Mouse (Mus musculus) adrenal gland, postnatal 4 days (tissue): ENCODE measurements at regions not wholly inside any gene's neighbourhood (a gene's known extent, or its start where the extent isn't known, plus 50 kb on each side); places are given as distances from the start of the nearest gene placed in this dataset.

Experiments
- DNase-seq, 2 experiments: peaks; one replicate each; pipeline ENCODE4 v3.0.0; 2021 to 2022; ENCODE audit warnings: low spot score in 2 of 2, mixed read lengths in 2 of 2

DNA sequence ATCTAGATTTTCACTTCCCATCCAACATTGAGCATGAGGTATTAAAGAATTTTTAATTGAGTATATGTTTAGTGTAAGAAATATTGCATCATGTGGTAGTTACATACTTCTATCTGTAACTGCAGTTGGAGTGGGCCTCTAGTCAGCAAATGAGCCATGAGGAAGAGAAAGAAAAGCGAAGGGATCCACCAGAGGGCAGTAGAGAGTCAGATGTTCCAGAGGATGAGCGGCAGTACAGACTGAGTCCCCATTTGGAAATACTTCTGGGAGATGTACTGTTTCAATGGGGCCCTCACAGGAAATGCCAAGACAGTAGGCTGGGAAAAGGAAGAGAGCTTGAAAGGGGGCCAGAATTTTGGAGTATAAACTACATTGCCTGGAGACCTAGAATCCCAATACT, 221.2 kb downstream of the Myh15 start:
- DNase-seq, result peak; percentile 10 to 32

DNA sequence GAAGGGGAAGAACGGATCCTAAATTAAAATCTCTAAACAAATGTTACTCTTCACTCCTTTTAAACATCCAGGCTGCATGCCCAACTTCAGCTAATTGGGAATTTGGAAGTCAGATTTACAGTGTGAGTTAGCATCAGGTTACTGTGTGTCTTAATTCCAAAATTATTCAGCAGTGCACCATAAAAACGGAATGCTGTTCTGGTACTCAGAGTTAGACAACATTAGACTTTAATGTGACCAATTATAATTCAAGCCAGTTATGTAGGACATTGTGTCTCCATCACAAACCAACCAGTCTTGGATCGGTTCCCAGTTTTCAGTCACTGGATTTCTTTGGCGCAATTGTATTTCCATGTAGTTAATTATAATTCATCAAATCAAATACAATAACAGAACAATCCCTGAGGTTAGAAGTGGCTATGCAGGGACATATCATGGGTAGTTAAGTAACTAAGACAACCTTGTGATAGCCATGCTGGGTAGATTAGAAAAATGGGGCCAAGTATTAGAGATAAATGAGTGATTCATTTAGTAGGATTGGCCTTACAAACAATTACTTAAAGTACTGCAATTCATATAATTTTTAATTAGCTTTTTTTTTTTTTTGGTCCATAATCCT, 230.9 kb downstream of the Myh15 start:
- no peak for DNase-seq

DNA sequence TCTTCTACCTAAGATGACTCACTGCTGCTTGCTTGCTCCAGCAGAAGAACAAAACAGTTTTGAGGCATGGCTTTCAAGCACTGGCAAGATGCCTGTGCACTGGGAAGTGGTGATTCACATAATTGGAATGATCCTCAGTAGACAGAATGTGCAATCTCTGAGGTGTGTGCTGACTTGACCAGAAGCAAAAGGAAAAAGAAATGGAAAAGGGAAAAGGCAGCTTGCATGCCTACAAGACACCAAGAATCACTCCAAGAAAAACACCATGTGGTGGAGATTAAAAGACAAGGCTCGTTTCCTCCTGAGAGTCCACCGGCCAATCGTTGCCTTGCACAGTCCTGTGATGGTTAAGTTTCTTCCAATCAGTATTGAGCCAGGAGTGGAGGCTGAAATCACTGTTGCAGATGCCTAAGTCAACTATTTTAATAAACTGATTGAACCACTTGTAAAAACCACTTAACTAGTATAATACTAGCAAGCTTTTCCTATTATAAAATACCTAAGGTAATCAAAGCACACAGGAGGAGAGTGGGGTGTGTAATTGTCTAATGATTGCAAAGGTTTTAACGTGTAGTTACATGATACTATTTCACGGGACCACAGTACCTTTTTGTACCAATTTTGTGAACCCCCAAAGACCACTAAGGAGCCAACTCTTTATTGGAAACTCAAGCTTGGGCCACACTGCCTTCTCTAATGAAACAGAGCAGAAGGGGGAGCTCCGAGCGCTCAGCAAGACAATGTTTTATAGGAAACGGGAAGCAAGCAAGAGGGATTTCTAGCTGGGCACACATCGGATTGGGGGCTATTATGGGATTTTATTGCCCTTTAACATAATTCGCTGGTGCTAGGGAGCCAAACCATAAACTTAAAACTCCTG, 232.2 kb downstream of the Myh15 start:
- no peak for DNase-seq

DNA sequence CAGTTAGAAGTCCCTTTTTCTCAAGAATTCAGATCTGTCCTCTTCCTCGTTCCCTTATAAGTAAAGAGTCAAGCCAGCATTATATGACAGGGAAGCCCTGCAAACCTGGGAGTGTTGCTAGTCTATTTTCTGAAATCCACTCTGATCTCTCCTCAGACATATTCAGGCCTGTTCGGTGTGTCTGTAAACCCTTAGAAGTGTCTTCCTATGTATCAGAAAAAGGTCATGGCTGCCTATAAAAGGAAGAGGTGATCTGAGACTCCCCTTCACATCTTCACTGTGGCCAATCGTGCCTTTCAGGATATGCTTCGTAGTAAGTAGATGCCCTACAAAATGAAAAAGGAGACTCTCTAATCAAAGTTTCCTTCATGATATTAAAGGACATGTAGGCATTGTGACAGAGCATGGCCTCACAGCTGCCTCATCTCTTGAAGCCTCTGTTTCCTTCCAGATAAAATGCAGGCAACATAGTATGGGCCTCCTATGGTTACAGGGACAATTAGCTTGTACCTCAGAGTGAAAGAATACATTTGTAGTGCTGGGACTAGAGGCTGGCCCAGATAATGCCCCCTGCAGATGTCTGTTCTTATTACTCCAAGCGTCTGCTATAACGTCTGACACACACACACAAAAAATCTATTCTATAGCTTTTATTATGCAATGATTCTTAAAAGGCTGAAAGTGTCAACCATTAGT, 246.5 kb downstream of the Myh15 start:
- no peak for DNase-seq

DNA sequence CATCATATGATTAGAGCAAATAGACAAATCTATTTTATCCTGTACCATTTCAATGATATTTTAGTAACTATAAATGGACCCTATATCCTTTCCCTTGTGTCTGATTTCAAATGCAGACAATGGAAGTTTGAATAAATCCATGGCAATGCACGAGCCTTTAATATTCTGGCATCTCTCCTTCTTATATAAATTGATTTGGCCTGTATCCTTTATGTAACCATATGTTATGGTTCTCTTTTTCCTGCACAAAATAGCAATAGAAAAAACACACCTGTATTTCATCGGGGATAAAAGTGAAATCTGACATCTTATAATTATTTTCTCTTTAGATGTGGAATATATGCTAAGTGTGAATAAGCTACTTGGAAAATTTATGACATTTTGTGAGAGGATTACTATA, 247.1 kb downstream of the Myh15 start:
- no peak for DNase-seq

DNA sequence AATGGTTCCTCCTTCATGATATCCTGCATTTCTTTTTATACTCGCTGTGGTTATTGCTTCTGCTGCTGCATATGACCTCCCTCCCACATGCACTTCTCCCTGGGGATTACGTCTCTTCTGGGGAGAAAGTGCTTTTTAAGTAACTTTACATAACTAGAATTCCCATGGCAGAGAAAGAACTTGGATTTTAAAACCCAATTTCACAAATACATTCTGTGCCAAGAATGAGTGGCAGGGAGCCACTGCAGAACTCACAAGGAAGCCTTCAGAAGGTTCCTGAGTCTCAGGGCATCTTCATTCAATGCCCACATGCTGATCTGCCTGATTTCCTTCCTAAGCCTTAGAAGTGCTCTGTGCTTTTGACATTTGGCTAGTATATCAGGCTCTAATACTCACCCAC, 259.8 kb downstream of the Myh15 start:
- no peak for DNase-seq

- no peak for DNase-seq
Measured at GRCm38 (mm10) chr16:49319047-49319678, 261.9 kb downstream of the Myh15 start.

DNA sequence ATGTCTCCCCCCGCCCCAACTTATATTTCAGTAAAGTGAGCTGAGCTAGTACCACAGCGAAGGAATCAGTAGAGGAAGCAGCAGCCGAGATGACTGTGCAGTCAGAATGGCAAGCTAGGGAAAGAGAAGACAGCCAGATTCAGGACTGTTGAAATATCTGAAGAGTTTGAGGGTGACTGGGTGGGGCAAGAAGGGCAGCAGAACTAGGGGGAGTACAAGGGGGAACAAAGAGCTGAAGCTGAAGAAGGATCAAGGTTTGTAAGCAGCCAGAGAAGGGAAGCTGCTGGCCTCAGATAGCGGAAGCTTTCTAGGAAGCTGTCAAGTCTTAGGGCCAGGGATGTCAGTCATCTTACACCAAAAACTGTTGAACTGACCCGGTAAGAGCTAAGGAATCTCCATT, 262.5 kb downstream of the Myh15 start:
- no peak for DNase-seq

GRCm38 (mm10) chr16:49321951-49322350, 264.7 kb downstream of the Myh15 start:
- no peak for DNase-seq

DNA sequence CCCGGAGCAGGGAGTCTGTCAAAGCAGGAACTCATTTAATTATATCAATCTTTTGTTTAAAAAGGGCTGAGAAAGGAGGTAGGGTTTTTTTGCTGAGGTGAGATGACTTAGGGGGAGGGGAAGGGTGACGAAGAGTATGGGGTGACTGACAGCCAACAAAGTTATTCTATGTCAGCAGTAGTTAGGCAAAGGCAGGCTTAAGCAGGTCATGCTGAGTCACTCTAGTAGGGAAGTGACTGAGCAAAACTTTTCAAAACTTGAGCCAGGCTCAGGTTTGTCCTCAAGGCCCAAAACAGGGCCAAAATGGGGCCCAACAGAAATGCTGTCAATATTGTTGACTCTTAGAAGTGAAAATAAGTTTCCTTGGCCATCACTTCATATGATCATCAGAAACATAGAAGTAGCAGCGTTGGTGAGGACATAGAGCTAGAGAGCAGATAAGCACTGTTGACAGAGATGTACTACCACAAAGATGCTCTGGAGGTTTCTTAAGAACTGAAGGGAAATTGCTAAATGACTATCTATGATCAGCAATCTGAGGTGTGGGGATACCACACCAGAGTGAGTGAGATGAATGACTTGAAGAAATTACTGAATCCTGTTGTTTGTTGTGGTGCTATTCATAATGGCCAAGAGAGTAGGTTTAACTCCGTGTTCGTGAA, 273.6 kb downstream of the Myh15 start:
- no peak for DNase-seq

DNA sequence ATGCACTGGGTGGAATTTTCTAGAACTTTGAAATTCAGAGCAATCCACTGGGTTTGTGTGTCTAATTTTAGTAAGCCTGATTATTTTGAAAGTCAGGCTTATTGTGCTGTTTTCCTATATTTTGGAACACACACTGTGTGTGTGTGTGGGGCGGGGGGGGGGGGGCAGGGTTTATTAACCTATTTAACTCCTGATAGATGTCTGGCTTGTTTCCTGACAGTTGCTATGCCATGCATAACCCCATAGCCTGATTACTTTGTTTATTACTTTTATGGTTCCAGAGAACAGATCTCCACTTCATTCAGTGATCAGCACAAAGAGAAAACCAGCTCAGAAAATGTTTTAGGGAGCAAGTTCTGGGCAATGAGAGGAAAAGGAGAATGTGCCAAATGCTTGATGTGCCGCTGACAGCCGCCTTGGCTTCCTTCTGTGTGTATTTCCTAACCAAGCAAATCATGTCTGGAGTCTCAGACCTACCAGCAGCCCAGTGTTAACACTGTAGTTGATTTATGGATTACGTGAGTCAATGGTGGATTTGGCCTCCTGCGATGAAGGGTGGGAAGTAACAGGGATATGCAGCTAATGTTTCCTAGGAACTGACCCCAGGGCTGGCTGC, 274.9 kb downstream of the Myh15 start:
- DNase-seq, result no peak

- DNase-seq, result no peak
Measured at GRCm38 (mm10) chr16:49335916-49336315, 278.6 kb downstream of the Myh15 start.

DNA sequence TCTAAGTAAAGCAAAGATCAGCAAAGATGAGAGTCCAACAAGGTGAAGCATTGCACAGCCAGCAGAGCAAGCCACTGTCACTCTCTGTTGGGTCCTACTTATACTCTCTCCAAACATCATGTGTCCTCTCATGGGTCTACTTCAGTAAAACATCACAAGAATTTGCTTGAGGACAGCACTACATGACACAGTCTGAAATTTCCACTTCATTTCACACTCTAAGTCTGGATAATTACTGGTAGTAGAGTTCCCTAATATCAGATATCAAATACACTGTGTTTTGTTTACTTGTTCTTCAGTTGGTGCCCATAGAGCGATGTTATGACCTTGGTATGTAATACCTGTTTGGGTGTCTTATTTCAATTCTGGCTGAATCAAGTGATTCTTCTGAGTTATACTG, 280.7 kb downstream of the Myh15 start:
- DNase-seq, result no peak

DNA sequence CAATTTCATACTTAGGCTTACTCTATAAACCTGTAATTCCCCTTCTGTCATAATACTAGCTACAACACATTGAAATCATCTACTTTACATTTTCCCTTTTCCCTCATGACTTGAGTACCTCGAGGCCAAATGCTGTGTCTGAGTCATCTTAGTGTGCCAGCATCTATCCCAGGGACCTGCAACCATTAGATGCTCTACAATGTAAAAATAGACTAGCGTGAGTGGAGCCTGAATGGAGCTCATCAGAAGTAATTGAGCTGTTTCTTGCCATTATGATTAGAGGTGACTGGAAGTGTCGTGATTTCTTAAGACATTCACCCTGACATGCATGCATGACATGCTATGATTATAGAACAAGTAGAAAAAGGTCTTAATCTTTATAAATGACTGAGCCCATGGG, 301.1 kb downstream of the Myh15 start:
- DNase-seq, result no peak

GRCm38 (mm10) chr16:49361731-49362130, 304.4 kb downstream of the Myh15 start:
- DNase-seq, result no peak

GRCm38 (mm10) chr16:49369450-49369849, 312.2 kb downstream of the Myh15 start:
- DNase-seq, result no peak

- no peak for DNase-seq
Measured at GRCm38 (mm10) chr16:49375108-49375507, 317.8 kb downstream of the Myh15 start.

DNA sequence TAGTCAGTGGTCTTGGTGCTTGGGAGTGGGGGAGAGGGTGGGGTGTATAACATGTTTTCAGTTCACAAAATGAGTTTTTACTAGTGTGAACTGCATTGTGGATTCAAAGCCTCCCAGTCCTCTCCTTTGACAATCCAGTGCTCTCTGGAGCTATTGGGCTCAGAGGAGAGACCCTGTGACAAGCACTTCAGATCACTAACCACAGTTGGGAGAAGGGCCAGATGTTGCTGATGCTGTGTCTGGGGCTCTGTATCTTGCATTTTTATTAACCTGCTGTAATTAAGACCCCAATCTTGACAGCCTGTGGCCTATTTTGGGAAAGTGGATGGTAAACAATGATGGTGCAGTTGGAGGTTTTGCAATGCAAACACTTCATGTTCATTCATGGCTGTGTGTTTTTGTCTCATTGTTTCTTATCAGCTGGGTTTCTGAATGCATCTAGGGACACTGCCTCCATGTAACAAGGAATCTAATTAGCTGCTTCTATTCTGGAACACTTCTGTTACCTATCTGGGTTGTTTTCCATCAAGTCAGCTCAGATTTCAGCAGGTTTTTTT, 320.0 kb upstream of the Ift57 start:
- no peak for DNase-seq

- DNase-seq, result no peak
Measured at GRCm38 (mm10) chr16:49388135-49388534, 310.9 kb upstream of the Ift57 start.
